Mouse (Mus musculus): ENCODE results near the gene Arid3a. TPM values are rescaled to one million over a fixed set of nuclear protein-coding genes. Genes with fewer than 3 reads are reported as not detected.

Gene Arid3a
- total RNA-seq, 2 experiments from 2014 or later = 8.8 to 14.7 TPM

GRCm38 (mm10) chr10:79987771-79988505, 61.1 kb downstream of the Arid3a start:
- no peak for ATAC-seq (replicated peaks; ENCODE audit: low FRiP score, poor library complexity, severe bottlenecking)

- ATAC-seq (replicated peaks; ENCODE audit: low FRiP score, poor library complexity, severe bottlenecking) = no peak
Observed at GRCm38 (mm10) chr10:79988506-79989271, 61.8 kb downstream of the Arid3a start, which contains the start of gene Cnn2. Cnn2 (plus strand) TSS chr10:79988584.

- no peak for ATAC-seq (replicated peaks; ENCODE audit: low FRiP score, poor library complexity, severe bottlenecking)
Observed at GRCm38 (mm10) chr10:79989272-79989786, 62.5 kb downstream of the Arid3a start.

- ATAC-seq (replicated peaks; ENCODE audit: low FRiP score, poor library complexity, severe bottlenecking) = no peak
Observed at GRCm38 (mm10) chr10:79989870-79990269, 63.0 kb downstream of the Arid3a start.

GRCm38 (mm10) chr10:79991099-79991498, 64.3 kb downstream of the Arid3a start:
- no peak for ATAC-seq (replicated peaks; ENCODE audit: low FRiP score, poor library complexity, severe bottlenecking)

GRCm38 (mm10) chr10:79991548-79991947, 64.7 kb downstream of the Arid3a start:
- ATAC-seq (replicated peaks; ENCODE audit: low FRiP score, poor library complexity, severe bottlenecking) = no peak

GRCm38 (mm10) chr10:79994397-79995115, 67.7 kb downstream of the Arid3a start:
- ATAC-seq (replicated peaks; ENCODE audit: low FRiP score, poor library complexity, severe bottlenecking) = no peak

- no peak for ATAC-seq (replicated peaks; ENCODE audit: low FRiP score, poor library complexity, severe bottlenecking)
Observed at GRCm38 (mm10) chr10:79995636-79996035, 68.8 kb downstream of the Arid3a start.

GRCm38 (mm10) chr10:79996272-79997033, 69.6 kb downstream of the Arid3a start, which contains the start of gene Abca7:
Abca7 (plus strand) TSS chr10:79996494.
- ATAC-seq (replicated peaks; ENCODE audit: low FRiP score, poor library complexity, severe bottlenecking) = peak; percentile 84

GRCm38 (mm10) chr10:79997034-79997760, 70.4 kb downstream of the Arid3a start:
- peak; percentile 72 for ATAC-seq (replicated peaks; ENCODE audit: low FRiP score, poor library complexity, severe bottlenecking)

GRCm38 (mm10) chr10:79997819-79998218, 71.0 kb downstream of the Arid3a start:
- peak; percentile 29 for ATAC-seq (replicated peaks; ENCODE audit: low FRiP score, poor library complexity, severe bottlenecking)

- ATAC-seq (replicated peaks; ENCODE audit: low FRiP score, poor library complexity, severe bottlenecking) = no peak
Observed at GRCm38 (mm10) chr10:80001945-80002344, 75.1 kb downstream of the Arid3a start.

- ATAC-seq (replicated peaks; ENCODE audit: low FRiP score, poor library complexity, severe bottlenecking) = no peak
Observed at GRCm38 (mm10) chr10:80002829-80003228, 76.0 kb downstream of the Arid3a start.

GRCm38 (mm10) chr10:80003374-80004232, 76.8 kb downstream of the Arid3a start:
- ATAC-seq (replicated peaks; ENCODE audit: low FRiP score, poor library complexity, severe bottlenecking) = peak; percentile 38

GRCm38 (mm10) chr10:80004233-80004705, 77.4 kb downstream of the Arid3a start:
- no peak for ATAC-seq (replicated peaks; ENCODE audit: low FRiP score, poor library complexity, severe bottlenecking)

Measured in erythroblast, adult 5-6 weeks (primary cell).